Mouse (Mus musculus): ENCODE data around the gene Daxx. TPM values are rescaled to one million over a fixed set of nuclear protein-coding genes. Genes with fewer than 3 reads are reported as not detected.
"Not testable (repeated sequence)": the region's sequence is repeated elsewhere in the genome, so short reads cannot be mapped to it uniquely, and the experiment has no call there.

Daxx gene
- 64.6 and 66.2 TPM in 2 replicates for polyA plus RNA-seq (2016; fragmentation: Nextera tagmentation; extraction: Ambion mirVana)

DNA sequence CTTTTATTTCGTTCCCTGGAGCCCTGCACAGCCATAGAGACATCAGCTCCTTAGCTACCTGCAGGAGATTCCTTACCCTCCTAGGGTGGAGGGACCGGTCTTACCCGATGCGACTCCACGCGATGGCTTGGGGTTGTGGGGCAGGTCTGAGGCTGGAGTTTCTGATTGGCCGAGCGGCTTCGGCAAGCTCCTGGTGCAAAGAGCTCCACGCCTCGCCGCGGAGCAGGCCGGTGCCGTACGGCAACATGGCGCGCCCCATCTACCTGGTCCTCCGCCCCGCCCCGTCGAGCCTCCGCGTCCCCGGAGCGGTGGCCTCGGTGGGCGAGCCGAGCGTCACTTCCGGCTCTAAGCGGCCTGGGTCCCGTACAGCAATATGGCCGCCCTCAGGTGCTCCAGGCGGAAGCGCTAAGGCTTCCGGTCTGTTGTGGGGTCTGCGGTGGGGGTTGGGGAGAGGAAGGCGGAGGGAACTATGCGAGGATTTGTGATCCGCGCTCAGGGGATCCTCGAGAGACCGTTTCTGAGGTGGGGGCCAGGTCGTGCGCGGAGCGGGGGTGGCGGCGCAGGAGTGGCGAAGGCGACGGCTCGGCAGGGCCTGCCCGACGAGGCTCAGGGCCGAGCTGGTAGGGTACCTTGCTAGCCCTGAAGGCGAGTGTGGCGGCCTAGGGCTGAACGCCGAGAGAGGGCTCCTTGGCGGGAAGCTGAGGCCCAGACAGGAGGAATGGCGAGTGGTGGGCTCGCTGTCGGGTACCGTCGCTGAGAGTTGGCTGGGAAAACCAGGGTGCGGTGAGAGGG lies at the start of gene Daxx:
Daxx (plus strand) TSS at position 338 of the 792 bp plus-strand sequence.
- WGBS: under 1% methylated on average over 68 of the region's 68 CpGs
- H3K4me1 ChIP-seq: peaks cover 27% of the 10 kb centered on the region
- peak within 1 kb of the TSS; percentile 88 for H3K9ac ChIP-seq (replicated peaks)
- peaks cover 31% of the 10 kb centered on the region for H3K36me3 ChIP-seq
- H3K4me2 ChIP-seq (replicated peaks): peak within 1 kb of the TSS; percentile 97
- no peaks in the 10 kb centered on the region for H3K9me3 ChIP-seq
- ATAC-seq (ENCODE audit: low FRiP score, low read depth): peak; percentile 96
- peak within 1 kb of the TSS; percentile 81 for H3K4me3 ChIP-seq
- peak within 1 kb of the TSS; percentile 86 for H3K27ac ChIP-seq (replicated peaks)
- no peaks in the 10 kb centered on the region for H3K27me3 ChIP-seq

DNA sequence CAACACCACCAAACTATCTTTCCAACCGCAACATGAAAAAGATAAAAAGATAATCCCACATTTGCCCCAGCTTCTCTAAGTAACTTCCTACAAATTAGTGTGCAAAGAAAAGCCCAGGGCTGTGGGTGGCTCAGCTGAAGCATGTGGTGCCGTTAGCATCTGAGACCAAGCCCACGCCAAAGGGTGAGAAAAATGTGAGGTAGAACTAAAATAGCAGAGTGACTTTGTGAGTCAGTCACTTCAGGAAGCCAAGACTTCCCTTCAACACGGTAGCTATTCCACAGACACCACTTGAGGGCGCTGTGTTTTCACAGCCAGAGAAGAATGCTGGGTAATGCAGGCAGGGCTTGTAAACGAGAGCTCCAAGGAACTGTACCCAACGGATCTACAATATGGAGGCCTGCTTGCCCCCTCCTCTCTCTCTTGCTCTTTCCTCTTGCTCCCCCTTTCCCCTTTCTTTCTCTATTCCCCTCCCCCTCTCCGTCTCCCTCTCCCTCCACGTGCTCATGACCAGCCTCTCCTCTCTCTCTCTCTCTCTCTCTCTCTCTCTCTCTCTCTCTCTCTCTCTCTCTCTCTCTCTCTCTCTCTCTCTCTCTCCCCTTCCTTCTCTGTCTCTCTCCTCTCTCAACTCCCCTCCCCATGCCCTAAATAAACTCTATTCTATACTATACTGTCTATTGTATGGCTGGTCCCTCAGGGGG lies 43.7 kb upstream of the Daxx start:
- ATAC-seq (ENCODE audit: low FRiP score, low read depth): no peak
- no peak overlapping the region for H3K27ac ChIP-seq (replicated peaks)
- H3K4me2 ChIP-seq (replicated peaks): no peak overlapping the region
- no peak overlapping the region for H3K9ac ChIP-seq (replicated peaks)
- H3K27me3 ChIP-seq: no peaks in the 10 kb centered on the region
- 41% methylated on average over 8 of the region's 9 CpGs for WGBS
- no peaks in the 10 kb centered on the region for H3K36me3 ChIP-seq
- H3K4me3 ChIP-seq: no peak overlapping the region
- no peaks in the 10 kb centered on the region for H3K9me3 ChIP-seq
- no peaks in the 10 kb centered on the region for H3K4me1 ChIP-seq

DNA sequence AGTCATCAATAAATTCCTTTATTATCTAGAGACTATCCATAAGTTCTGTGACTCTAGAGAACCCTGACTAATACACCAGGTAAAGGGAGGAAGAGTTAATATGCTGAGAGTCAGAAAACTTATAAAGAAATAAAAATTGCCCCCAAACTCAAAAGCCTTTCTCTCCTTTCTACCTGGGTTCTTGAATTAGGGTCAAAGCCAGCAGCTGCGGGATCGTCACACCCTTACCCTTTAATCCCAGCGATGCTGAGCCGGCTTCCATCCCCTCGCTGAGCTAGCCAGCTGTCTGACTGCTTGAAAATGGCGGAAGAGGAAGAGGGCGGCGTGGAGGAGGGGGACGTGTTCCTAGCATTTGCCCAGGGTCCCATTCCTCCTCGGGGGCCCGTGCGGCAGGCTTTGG lies 35.7 kb upstream of the Daxx start, which contains the start of gene Gm7029:
Gm7029 (plus strand) TSS at position 301 of the 400 bp plus-strand sequence.
- H3K4me2 ChIP-seq (replicated peaks); ATAC-seq (ENCODE audit: low FRiP score, low read depth): not testable (repeated sequence)

DNA sequence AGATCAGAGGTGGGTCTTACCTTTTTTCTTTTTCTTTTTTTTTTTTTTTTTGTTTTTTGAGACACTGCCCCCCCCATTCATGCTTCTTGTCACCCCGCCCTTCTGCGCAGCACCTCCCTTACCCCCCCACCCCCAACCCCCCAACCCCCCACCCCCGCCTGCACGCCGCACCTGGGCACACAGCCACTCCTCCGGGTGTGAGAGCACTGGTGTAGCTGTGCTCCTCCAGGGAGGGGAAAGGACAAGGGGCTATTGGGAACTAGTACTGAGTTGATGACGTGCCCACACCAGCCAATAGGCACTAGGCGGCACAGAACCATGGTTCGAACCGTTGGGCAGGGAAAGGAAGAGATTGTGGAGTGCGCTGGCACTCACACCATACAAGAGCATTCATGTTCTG lies 34.8 kb upstream of the Daxx start:
- Histone ChIP-seq H3K27ac (replicated peaks) (no peak overlapping the region), H3K4me3 (no peak overlapping the region), H3K4me2 (replicated peaks) (no peak overlapping the region), H3K36me3 (peaks cover 19% of the 10 kb centered on the region), H3K27me3 (no peaks in the 10 kb centered on the region), H3K9me3 (no peaks in the 10 kb centered on the region), H3K4me1 (no peaks in the 10 kb centered on the region), H3K9ac (replicated peaks) (no peak overlapping the region)
- no peak for ATAC-seq (ENCODE audit: low FRiP score, low read depth)
- WGBS: 96% methylated on average over 11 of the region's 11 CpGs

More for the DNA sequence above, 35.7 kb upstream of the Daxx start, which contains the start of gene Gm7029:
- not testable (repeated sequence) for H3K4me3 ChIP-seq; H3K9me3 ChIP-seq; H3K4me1 ChIP-seq; H3K9ac ChIP-seq (replicated peaks); H3K27ac ChIP-seq (replicated peaks); H3K27me3 ChIP-seq
- WGBS: 87% methylated on average over 4 of the region's 12 CpGs
- H3K36me3 ChIP-seq: peaks cover 16% of the 10 kb centered on the region

DNA sequence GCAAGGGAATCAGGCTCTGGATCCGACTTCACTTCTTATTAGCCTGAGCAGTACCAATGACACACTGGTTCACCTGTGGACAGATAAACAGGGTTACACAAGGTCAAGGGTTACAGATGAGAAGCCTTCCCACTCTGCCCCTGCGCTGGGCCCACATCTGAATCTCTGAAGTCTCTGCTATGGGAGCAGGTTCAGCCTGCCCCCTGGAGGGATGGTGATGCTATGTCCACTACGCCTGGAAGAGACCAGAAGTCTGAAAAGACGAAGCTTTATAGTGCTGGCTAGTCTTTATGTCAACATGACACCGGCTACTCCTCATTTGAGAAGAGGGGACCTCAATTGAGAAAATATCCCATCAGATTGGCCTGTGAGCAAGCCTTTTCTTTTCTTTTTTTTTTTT lies 33.4 kb upstream of the Daxx start:
- H3K9ac ChIP-seq (replicated peaks); H3K4me3 ChIP-seq; H3K4me1 ChIP-seq; ATAC-seq (ENCODE audit: low FRiP score, low read depth); H3K9me3 ChIP-seq; H3K27ac ChIP-seq (replicated peaks); H3K4me2 ChIP-seq (replicated peaks); H3K27me3 ChIP-seq: not testable (repeated sequence)
- peaks cover 29% of the 10 kb centered on the region for H3K36me3 ChIP-seq
- WGBS: 85% methylated on average over 5 of the region's 5 CpGs

DNA sequence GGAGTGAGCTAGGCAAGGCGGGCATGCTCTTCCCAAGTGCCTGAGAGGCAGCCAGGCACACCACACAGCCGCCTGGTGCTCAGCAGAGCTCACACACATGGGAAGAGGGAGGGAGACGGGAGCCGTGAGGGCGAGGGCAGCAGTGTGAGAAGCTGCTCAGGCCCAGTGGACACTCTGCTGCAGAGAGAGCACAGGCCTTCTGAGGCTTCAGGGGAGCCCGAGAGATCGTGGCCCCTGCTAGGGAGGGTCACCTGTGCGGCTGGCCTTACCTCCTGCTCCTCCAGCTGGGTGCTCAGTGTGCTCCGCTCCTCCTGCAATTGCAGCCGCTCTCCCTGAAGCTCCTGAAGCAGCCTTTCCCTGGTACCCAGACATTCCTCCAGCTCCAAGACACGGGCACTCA lies 24.9 kb upstream of the Daxx start:
- not testable (repeated sequence) for H3K27ac ChIP-seq (replicated peaks); H3K4me2 ChIP-seq (replicated peaks); H3K9me3 ChIP-seq; H3K4me3 ChIP-seq; H3K9ac ChIP-seq (replicated peaks); ATAC-seq (ENCODE audit: low FRiP score, low read depth); H3K27me3 ChIP-seq
- Histone ChIP-seq H3K4me1 (peaks cover 15% of the 10 kb centered on the region), H3K36me3 (peaks cover 50% of the 10 kb centered on the region)
- 95% methylated on average over 10 of the region's 11 CpGs for WGBS

DNA sequence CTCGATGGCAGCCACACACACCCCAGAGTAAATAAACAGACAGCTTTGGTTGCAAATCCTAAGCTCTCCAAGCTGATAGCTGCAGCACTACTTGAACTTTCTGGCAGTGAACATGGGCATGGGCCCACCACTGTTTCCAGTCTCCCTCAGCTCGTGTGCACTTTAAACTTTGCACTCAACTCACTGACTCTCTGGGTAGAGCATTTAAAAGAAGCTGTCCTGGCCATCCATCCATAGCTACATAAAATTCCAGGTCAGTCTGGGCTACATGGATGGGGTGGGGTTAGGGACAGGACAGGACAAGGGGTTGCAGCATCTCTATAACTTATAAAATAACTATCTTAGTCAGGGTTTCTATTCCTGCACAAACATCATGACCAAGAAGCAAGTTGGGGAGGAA lies 21.4 kb upstream of the Daxx start:
- H3K9ac ChIP-seq (replicated peaks): not testable (repeated sequence)
- peak overlapping the region; percentile 22 for H3K4me2 ChIP-seq (replicated peaks)

DNA sequence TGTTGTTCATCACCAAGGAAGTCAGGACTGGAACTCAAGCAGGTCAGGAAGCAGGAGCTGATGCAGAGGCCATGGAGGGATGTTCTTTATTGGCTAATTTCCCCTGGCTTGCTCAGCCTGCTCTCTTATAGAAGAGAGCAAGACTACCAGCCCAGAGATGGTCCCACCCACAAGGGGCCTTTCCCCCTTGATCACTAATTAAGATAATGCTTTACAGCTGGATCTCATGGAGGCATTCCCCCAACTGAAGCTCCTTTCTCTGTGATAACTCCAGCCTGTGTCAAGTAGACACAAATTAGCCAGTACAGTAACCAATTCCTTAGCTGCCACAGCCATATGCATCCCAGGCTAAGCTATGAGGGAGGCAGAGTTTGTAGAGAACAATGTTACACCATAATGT lies 21.0 kb upstream of the Daxx start:
- H3K27me3 ChIP-seq; H3K9ac ChIP-seq (replicated peaks); ATAC-seq (ENCODE audit: low FRiP score, low read depth); H3K9me3 ChIP-seq; H3K4me3 ChIP-seq; H3K27ac ChIP-seq (replicated peaks): not testable (repeated sequence)
- peaks cover 22% of the 10 kb centered on the region for H3K36me3 ChIP-seq
- H3K4me1 ChIP-seq: peaks cover 19% of the 10 kb centered on the region
- H3K4me2 ChIP-seq (replicated peaks): peak overlapping the region; percentile 22

More for the DNA sequence above, 21.4 kb upstream of the Daxx start:
- H3K27me3 ChIP-seq; H3K9me3 ChIP-seq; H3K27ac ChIP-seq (replicated peaks); ATAC-seq (ENCODE audit: low FRiP score, low read depth); H3K4me3 ChIP-seq: not testable (repeated sequence)
- peaks cover 19% of the 10 kb centered on the region for H3K4me1 ChIP-seq
- H3K36me3 ChIP-seq: peaks cover 23% of the 10 kb centered on the region
- 75% methylated on average over 2 of the region's 2 CpGs for WGBS

DNA sequence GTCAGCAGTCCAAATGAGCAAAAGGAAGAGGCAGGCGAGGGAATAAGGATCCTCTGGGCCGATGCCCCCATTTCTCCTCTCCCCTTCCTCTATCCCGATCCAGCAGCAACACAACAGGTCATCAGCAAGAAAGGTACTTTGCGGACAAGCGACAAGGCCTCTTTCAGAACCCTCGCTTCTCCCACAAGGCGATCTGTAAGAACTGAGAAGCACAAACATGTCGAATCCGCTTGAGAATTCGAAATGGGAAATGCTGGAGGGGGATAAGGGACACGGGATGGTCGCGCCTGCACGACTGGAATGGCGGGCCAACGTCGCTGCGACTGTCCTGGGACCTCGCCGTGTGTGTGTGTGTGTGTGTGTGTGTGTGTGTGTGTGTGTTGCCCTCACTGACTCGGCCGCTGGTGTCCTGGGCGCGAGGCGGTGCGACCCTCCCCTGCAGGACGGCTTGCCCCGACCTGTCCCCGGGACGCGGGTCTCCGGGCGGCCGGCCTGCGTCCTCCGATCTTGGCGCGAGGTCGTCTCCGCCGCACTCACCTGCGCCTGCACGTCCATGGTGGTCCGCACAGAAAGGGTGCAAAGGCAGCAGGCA lies 19.2 kb upstream of the Daxx start:
- under 1% methylated on average over 26 of the region's 44 CpGs for WGBS
- H3K36me3 ChIP-seq: peaks cover 14% of the 10 kb centered on the region
- not testable (repeated sequence) for ATAC-seq (ENCODE audit: low FRiP score, low read depth); H3K27me3 ChIP-seq; H3K9me3 ChIP-seq
- H3K4me1 ChIP-seq: peaks cover 19% of the 10 kb centered on the region
- H3K4me3 ChIP-seq: peak overlapping the region; percentile 71
- peak overlapping the region; percentile 66 for H3K4me2 ChIP-seq (replicated peaks)
- peak overlapping the region; percentile 70 for H3K9ac ChIP-seq (replicated peaks)
- peak overlapping the region; percentile 71 for H3K27ac ChIP-seq (replicated peaks)

DNA sequence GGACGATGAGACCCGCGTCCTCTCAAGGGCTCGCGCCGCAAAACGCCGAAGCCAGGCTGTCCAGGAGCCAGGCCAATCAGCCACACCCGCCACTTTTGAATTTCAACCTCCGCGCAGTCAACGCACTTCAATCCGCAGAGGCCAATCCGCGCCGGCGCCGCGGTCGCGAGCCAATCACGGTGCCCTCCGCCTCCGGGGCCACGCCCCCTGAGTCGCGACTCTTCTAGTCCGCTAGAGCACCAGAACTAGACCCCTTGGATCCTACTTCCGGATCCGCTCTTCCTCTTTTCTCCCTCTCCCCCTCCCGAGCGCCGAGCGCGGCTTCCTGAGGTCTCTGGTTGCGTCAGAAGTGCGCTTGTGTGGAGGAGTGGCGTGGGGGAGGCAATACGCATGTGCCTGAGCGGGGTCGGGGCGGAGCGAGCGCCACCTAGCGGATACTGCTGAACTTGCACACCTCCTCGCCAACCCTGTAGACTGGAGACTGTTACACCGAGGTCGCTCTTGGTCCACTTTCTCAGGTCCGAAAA lies 18.6 kb upstream of the Daxx start, which contains the start of gene Kifc1:
Kifc1 (minus strand) TSS at position 129 of the 527 bp plus-strand sequence.
- WGBS: under 1% methylated on average over 49 of the region's 49 CpGs
- ATAC-seq (ENCODE audit: low FRiP score, low read depth): peak; percentile 98
- no peaks in the 10 kb centered on the region for H3K9me3 ChIP-seq
- H3K4me2 ChIP-seq (replicated peaks): peak within 1 kb of the TSS; percentile 66
- peaks cover 19% of the 10 kb centered on the region for H3K4me1 ChIP-seq
- H3K27me3 ChIP-seq: 0 out of 2 replicates have a peak, but pooled peaks cover 5% of the 10 kb centered on the region
- H3K4me3 ChIP-seq: peak within 1 kb of the TSS; percentile 71
- peak within 1 kb of the TSS; percentile 70 for H3K9ac ChIP-seq (replicated peaks)
- peak within 1 kb of the TSS; percentile 71 for H3K27ac ChIP-seq (replicated peaks)
- peaks cover 12% of the 10 kb centered on the region for H3K36me3 ChIP-seq

DNA sequence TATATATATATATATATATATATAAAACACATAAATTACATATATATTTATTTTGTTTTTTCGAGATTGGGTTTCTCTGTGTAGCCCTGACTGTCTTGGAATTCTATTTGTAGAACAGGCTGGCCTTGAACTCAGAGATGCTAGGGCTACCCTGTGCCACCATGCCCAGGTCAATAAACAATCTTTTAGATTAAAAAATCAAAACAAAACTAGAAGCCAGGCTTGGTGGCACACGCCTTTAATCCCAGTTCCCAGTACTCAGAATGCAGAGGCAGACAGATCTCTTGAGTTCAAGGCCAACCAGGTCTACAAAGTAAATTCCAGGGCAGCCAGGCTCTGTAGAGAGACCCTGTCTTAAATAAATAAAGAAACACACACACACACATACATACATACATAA lies 17.9 kb upstream of the Daxx start:
- H3K27me3 ChIP-seq: 0 out of 2 replicates have a peak, but pooled peaks cover 5% of the 10 kb centered on the region
- no peak overlapping the region for H3K4me3 ChIP-seq
- H3K4me1 ChIP-seq: peaks cover 19% of the 10 kb centered on the region
- 63% methylated on average over 2 of the region's 2 CpGs for WGBS
- H3K27ac ChIP-seq (replicated peaks): no peak overlapping the region
- ATAC-seq (ENCODE audit: low FRiP score, low read depth): no peak
- peaks cover 4% of the 10 kb centered on the region for H3K36me3 ChIP-seq
- H3K9ac ChIP-seq (replicated peaks): no peak overlapping the region
- H3K9me3 ChIP-seq: no peaks in the 10 kb centered on the region
- no peak overlapping the region for H3K4me2 ChIP-seq (replicated peaks)

All from midbrain, embryonic 12.5 days (tissue).